Mouse (Mus musculus) kidney, postnatal 14 days (tissue): Measurements from ENCODE around the gene Zfp960.
"Not testable (repeated sequence)": the region's sequence is repeated elsewhere in the genome, so short reads cannot be mapped to it uniquely, and the experiment has no call there.

Experiments used
- DNase-seq: peaks from one replicate; pipeline ENCODE4 v3.0.0; 2022; ENCODE audit warnings: mixed read lengths

Gene Zfp960

DNA sequence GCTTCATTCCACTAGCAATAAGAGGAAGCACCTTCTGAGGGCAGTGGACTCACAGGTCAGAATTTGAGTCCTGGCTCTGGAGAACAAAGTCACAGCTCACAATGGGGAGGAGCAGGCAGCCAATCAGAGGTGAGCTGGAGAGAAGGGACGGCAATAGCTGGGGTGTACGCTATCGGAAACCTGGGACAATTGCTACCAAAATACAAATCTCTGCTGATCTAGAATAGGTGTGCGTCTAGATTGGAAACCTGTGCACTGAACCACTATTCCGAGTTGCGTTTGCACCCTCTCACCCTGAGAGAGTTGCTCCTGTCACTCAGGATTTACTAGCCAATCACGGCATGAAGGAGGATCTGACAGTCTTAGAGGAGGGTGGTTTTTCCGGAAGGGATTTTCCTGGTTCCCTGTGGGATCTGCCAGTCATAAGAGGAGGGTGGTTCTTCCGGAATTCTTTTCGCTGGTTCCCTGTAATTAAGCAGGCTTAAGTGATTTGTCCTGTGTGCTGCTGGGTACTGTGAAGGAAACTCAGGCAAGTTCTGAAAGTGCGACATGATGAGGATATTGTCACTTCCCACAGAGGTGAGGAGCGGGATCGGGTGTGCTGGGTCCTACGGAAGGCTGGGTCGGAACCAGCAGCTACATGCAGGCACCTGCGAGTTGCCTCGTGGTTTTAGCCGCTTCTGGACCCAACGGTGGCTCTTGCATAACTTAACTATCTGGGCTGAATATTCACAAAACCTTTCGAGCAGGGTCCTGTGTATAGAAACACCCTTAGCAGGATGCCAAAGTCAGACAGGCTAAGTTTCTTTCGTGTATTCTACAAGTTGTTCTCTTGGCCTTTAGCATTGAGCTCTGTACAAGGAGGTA is at the start of gene Zfp960:
Gene Zfp960 (plus strand): TSS at position 486 of the 867 bp plus-strand sequence.
- peak; percentile 93 for DNase-seq

DNA sequence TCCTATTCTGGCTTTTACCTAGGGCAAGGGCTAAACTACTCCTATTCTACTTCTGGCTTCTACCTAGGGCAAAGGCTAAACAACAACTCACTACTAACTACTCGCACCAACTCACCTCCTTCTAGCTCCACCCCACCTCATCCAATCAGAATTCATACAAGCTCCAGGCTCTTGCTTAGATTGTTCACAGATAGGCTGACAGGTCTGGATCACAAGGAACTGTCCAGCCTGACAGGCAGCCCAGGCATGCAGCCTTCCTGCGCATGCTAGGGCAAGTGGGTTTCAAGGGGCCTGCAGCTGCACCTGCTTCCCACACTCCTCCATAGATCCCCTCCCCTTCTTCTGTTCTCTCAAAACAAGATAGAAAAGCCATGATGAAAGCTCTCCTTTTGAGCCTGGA is 45.8 kb upstream of the Zfp960 start:
- DNase-seq: not testable (repeated sequence)

DNA sequence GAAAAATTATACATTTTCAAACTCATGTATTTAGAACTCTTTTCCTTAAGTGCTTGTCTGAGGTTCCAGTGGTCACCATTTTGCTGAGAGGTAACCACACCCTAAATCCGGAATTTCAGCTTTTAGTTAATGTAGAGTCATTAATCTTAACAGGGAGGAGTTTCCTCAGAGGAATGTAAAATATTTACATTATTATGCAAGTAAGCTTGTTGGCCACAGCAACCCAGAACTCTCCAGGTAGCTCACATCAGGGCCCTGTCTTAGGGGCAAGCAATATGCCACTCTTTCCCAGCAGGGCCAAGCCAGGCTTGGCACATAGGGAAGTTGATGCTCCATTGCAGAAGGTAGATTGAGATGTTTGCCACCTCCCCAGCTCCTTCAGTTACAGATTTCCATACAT is 4.3 kb upstream of the Zfp960 start:
- not testable (repeated sequence) for DNase-seq

DNA sequence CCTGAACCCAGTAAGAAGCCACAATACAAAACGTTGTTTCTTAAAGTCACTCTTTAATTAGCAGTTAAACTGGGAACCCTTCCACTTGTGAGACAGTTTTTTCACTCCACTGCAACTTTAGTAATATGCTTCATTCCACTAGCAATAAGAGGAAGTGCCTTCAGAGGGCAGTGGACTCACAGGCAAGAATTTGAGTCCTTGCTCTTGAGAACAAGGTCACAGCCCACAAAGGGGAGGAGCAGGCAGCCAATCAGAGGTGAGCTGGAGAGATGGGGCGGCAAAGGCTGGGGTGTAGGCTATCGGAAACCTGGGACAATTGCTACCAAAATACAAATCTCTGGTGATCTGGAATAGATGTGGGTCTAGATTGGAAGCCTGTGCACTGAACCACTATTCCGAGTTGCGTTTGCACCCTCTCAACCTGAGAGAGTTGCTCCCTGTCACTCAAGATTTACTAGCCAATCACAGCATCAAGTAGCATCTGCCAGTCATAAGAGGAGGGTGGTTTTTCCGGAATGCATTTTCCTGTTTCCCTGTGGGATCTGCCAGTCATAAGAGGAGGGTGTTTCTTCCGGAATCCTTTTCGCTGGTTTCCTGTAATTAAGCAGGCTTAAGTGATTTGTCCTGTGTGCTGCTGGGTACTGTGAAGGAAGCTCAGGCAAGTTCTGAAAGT is 57.1 kb downstream of the Zfp960 start, which contains the start of gene Zfp97:
Gene Zfp97 (plus strand): TSS at position 586 of the 673 bp plus-strand sequence.
- not testable (repeated sequence) for DNase-seq
